Mouse (Mus musculus): ENCODE measurements at regions not wholly inside any gene's neighbourhood (a gene's known extent, or its start where the extent isn't known, plus 50 kb on each side); places are given as distances from the start of the nearest gene placed in this dataset.

- no peak for DNase-seq (ENCODE audit: low read depth, low spot score)
Observed at GRCm38 (mm10) chr13:39127942-39128341, 167.3 kb upstream of the Slc35b3 start.

- peak; percentile 14 for DNase-seq (ENCODE audit: low read depth, low spot score)
Observed at GRCm38 (mm10) chr13:39092058-39092457, 131.4 kb upstream of the Slc35b3 start.

- DNase-seq (ENCODE audit: low read depth, low spot score) = no peak
Observed at GRCm38 (mm10) chr13:39084544-39084943, 123.9 kb upstream of the Slc35b3 start.

GRCm38 (mm10) chr13:39074211-39074610 lies 113.5 kb upstream of the Slc35b3 start:
- DNase-seq (ENCODE audit: low read depth, low spot score) = no peak

GRCm38 (mm10) chr13:39032263-39032662 lies 71.6 kb upstream of the Slc35b3 start:
- no peak for DNase-seq (ENCODE audit: low read depth, low spot score)

GRCm38 (mm10) chr13:39020168-39020567 lies 59.5 kb upstream of the Slc35b3 start:
- no peak for DNase-seq (ENCODE audit: low read depth, low spot score)

- DNase-seq (ENCODE audit: low read depth, low spot score) = peak; percentile 42
Observed at GRCm38 (mm10) chr13:39011696-39012095, 51.0 kb upstream of the Slc35b3 start.

Data from brain, embryonic 18.5 days (tissue).